Mouse (Mus musculus) kidney, embryonic 14.5 days (tissue): ENCODE results near the gene B3galt4. TPM values are rescaled to one million over a fixed set of nuclear protein-coding genes. Genes with fewer than 3 reads are reported as not detected.

ENCODE experiments used
- ATAC-seq: fragments of 200-750 bp; cut with Nextera tagmentation; 2 replicates; pipeline ENCODE4 v1.8.0; 2017; ENCODE audit warnings: moderate number of reproducible peaks, mild to moderate bottlenecking, moderate TSS enrichment, moderate library complexity; ENCODE audit not compliant: low FRiP score, low TSS enrichment
- H3K27ac ChIP-seq: fragments of 300-500 bp; sonication (generic); 2 replicates; pipeline ENCODE4 v1.5.1; 2014; ENCODE audit warnings: low read depth, mild to moderate bottlenecking, low read length, moderate library complexity, mixed read lengths
- H3K27me3 ChIP-seq: fragments of 300-500 bp; sonication (generic); 2 replicates; pipeline ENCODE4 v1.6.1; 2014; ENCODE audit warnings: mild to moderate bottlenecking, low read length; ENCODE audit not compliant: control insufficient read depth, insufficient read depth
- H3K36me3 ChIP-seq: fragments of 300-500 bp; sonication (generic); 2 replicates; pipeline ENCODE4 v1.6.1; 2014; ENCODE audit warnings: low read length, mixed read lengths; ENCODE audit not compliant: control insufficient read depth, insufficient read depth
- H3K4me1 ChIP-seq: fragments of 300-500 bp; sonication (generic); 2 replicates; pipeline ENCODE4 v1.6.1; 2014; ENCODE audit warnings: low read length, mixed read lengths; ENCODE audit not compliant: control insufficient read depth, insufficient read depth
- H3K4me2 ChIP-seq: fragments of 300-500 bp; sonication (generic); replicated peaks from 2 replicates; pipeline ENCODE4 v1.6.1; 2014; ENCODE audit warnings: low read depth, mild to moderate bottlenecking, low read length
- H3K4me3 ChIP-seq: fragments of 300-500 bp; sonication (generic); 2 replicates; pipeline ENCODE4 v1.5.1; 2014; ENCODE audit warnings: mild to moderate bottlenecking, low read length
- H3K9ac ChIP-seq: fragments of 300-500 bp; sonication (generic); 2 replicates; pipeline ENCODE4 v1.6.1; 2014; ENCODE audit warnings: low read depth, mild to moderate bottlenecking, low read length, moderate library complexity
- H3K9me3 ChIP-seq: fragments of 300-500 bp; sonication (generic); 2 replicates; pipeline ENCODE4 v1.6.1; 2016; ENCODE audit warnings: low read length; ENCODE audit not compliant: control insufficient read depth
- WGBS: fragments of 180-500 bp; shearing (Covaris S2); extraction: QIAGEN DNeasy Blood & Tissue Kit; methylation state at CpG from one replicate; pipeline ENCODE4 v1.1.7; 2014; 5-methylcytosine and 5-hydroxymethylcytosine counted together
- polyA plus RNA-seq: library from polyadenylated mRNA; unstranded; fragments of >200 nt; fragmentation: Nextera tagmentation; extraction: Ambion mirVana; gene quantifications from 2 replicates; pipeline ENCODE4 v1.2.1, GENCODE M21; 2014

B3galt4 gene
- polyA plus RNA-seq, 1 experiment from 2014 or later, result 2.8 TPM

DNA sequence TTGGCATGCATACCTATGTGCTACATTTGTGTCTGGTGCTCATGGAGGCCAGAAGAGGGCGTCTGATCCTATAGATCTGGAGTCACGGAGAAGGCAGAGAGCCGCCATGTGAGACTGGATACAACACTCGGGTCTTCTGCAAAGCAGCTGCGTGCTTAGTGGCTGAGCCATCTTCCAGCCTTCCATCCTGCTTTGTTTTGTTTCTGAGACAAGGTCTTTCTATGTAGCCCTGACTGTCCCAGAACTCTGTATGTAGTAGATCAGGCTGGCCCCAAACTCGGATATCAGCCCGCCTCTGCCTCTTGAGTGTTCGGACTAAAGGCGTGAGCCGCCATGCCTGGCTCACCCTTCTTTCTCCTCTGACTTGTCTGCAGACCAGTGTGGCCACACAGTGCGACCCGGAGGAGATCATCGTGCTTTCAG, 36.3 kb downstream of the B3galt4 start:
- Histone ChIP-seq H3K36me3 (peaks cover 42% of the 10 kb centered on the region), H3K9me3 (no peaks in the 10 kb centered on the region), H3K27ac (no peak overlapping the region), H3K27me3 (no peaks in the 10 kb centered on the region), H3K4me3 (peak overlapping the region; percentile 61; the same call in 1 of the 2 replicates), H3K9ac (peak overlapping the region; percentile 65; the same call in 1 of the 2 replicates), H3K4me1 (peaks cover 29% of the 10 kb centered on the region), H3K4me2 (peak overlapping the region; percentile 57)
- no peak for ATAC-seq
- WGBS, result 79% methylated on average over 13 of the region's 13 CpGs

DNA sequence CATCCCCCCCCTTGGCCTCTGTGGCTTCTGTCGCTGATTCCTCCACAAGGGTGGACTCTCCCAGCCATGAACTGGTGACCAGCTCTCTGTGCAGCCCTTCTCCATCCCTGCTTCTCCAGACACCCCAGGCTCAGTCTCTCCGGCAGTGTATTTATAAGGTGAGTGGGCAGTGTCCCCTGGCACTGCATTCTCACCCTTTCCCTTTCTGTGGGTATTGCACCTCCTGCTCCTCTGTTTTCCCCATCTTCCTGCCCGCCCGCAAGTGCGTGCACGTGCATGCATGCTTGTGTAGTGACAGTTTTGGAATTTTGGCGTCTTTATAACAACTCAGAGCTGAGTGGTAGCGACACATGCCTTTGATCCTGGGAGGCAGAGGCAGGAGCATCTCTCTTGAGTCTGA, 37.4 kb downstream of the B3galt4 start:
- no peak for ATAC-seq
- Histone ChIP-seq H3K27ac (no peak overlapping the region), H3K9ac (no peak overlapping the region), H3K36me3 (peaks cover 42% of the 10 kb centered on the region), H3K4me3 (no peak overlapping the region), H3K4me2 (no peak overlapping the region), H3K9me3 (no peaks in the 10 kb centered on the region), H3K27me3 (no peaks in the 10 kb centered on the region), H3K4me1 (peaks cover 24% of the 10 kb centered on the region)
- 95% methylated on average over 8 of the region's 8 CpGs for WGBS

DNA sequence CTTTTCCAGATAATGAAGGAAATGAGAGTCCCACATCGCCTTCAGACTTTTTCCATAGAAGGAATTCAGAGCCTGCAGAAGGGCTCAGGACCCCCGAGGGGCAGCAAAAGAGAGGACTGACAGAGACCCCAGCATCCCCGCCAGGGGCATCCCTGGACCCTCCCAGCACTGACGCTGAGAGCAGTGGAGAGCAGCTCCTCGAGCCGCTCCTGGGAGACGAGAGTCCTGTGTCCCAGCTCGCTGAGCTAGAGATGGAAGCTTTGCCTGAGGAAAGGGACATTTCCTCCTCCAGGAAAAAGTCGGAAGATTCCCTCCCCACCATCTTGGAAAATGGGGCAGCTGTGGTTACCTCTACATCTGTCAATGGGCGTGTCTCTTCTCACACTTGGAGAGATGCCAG, 38.0 kb downstream of the B3galt4 start:
- ATAC-seq, result no peak
- Histone ChIP-seq H3K4me3 (no peak overlapping the region), H3K9ac (no peak overlapping the region), H3K4me1 (peaks cover 23% of the 10 kb centered on the region), H3K36me3 (peaks cover 42% of the 10 kb centered on the region), H3K27me3 (no peaks in the 10 kb centered on the region), H3K9me3 (no peaks in the 10 kb centered on the region), H3K4me2 (no peak overlapping the region), H3K27ac (no peak overlapping the region)
- WGBS, result 91% methylated on average over 10 of the region's 10 CpGs

DNA sequence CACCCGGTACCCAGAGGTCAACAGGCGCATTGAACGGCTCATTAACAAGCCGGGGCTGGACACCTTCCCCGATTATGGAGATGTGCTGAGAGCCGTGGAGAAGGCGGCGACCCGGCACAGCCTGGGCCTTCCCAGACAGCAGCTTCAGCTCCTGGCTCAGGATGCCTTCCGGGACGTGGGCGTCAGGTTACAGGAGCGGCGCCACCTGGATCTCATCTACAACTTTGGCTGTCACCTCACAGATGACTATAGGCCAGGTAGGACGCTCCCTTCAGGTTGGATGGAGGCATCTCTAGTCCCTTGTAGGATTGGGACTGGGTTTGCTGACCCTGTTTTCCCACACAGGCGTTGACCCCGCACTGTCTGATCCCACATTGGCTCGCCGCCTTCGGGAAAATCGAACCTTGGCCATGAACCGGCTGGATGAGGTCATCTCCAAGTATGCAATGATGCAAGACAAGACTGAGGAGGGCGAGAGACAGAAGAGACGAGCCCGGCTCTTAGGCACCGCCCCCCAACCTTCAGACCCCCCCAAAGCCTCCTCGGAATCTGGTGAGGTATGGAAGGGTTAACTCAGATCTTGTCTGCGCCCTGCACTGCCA, 39.4 kb downstream of the B3galt4 start:
- Histone ChIP-seq H3K4me2 (peak overlapping the region; percentile 24), H3K4me1 (peaks cover 23% of the 10 kb centered on the region), H3K4me3 (peak overlapping the region; percentile 13; the same call in 1 of the 2 replicates), H3K27me3 (no peaks in the 10 kb centered on the region), H3K9me3 (no peaks in the 10 kb centered on the region), H3K9ac (peak overlapping the region; percentile 23; the same call in 1 of the 2 replicates), H3K27ac (peak overlapping the region; percentile 30; the same call in 1 of the 2 replicates), H3K36me3 (peaks cover 42% of the 10 kb centered on the region)
- ATAC-seq, result no peak
- WGBS, result 47% methylated on average over 28 of the region's 28 CpGs

DNA sequence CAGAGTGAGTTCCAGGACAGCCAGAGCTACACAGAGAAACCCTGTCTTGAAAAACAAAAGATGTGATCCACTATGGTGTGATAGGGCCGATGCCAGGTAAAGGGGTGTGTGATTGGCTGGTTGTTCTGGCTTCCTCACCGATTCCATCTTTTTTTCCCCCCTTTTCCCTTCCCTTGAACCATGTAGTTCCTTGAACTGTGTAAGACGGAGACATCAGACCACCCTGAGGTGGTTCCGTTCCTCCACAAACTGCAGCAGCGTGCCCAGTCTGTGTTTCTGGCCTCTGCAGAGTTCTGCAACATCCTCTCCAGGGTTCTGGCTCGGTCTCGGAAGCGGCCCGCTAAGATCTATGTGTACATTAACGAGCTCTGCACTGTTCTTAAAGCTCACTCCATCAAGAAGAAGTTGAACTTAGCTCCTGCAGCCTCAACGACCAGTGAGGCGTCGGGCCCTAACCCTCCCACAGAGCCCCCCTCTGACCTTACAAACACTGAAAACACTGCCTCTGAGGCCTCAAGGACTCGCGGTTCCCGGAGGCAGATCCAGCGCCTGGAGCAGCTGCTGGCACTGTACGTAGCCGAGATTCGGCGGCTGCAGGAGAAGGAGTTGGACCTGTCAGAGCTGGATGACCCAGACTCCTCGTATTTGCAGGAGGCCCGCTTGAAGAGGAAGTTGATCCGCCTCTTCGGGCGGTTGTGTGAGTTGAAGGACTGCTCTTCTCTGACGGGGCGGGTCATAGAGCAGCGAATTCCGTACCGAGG, 40.1 kb downstream of the B3galt4 start:
- H3K9me3 ChIP-seq, result no peaks in the 10 kb centered on the region
- H3K4me2 ChIP-seq, result peak overlapping the region; percentile 24
- H3K9ac ChIP-seq, result peak overlapping the region; percentile 23
- peaks cover 42% of the 10 kb centered on the region for H3K36me3 ChIP-seq
- H3K4me3 ChIP-seq, result no peak overlapping the region
- H3K27me3 ChIP-seq, result no peaks in the 10 kb centered on the region
- peaks cover 20% of the 10 kb centered on the region for H3K4me1 ChIP-seq
- peak overlapping the region; percentile 30; the same call in 1 of the 2 replicates for H3K27ac ChIP-seq
- 54% methylated on average over 31 of the region's 31 CpGs for WGBS
- ATAC-seq, result no peak

DNA sequence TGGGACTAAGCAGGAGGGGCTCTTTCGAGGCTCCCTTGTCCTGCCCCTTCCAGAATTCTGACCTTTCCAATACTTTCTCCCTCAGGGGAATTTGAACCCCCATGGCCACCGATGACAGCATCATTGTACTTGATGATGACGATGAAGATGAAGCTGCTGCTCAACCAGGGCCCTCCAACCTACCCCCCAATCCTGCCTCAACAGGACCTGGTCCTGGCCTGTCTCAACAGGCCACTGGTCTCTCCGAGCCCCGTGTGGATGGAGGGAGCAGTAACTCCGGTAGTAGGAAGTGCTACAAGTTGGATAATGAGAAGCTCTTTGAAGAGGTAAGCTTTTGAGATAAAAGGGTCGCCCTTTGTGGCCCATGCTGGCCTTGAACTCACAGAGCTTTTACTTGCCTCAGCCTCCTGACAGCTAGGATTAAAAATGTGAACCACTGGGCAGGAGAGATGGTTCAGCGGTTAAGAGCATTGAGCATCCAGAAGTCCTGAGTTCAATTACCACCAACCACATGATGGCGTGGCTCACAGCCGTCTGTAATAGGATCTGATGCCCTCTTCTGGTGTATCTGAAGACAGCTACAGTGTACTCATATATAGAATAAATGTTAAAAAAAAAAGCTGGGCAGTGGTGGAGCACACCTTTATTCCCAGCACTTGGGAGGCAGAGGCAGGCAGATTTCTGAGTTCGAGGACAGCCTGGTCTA, 40.8 kb downstream of the B3galt4 start:
- H3K27ac ChIP-seq, result peak overlapping the region; percentile 82; the same call in 1 of the 2 replicates
- ATAC-seq, result no peak
- H3K36me3 ChIP-seq, result peaks cover 42% of the 10 kb centered on the region
- H3K27me3 ChIP-seq, result no peaks in the 10 kb centered on the region
- peak overlapping the region; percentile 76 for H3K4me2 ChIP-seq
- 48% methylated on average over 11 of the region's 11 CpGs for WGBS
- peak overlapping the region; percentile 80 for H3K4me3 ChIP-seq
- H3K9ac ChIP-seq, result peak overlapping the region; percentile 79
- H3K4me1 ChIP-seq, result peaks cover 20% of the 10 kb centered on the region
- no peaks in the 10 kb centered on the region for H3K9me3 ChIP-seq

DNA sequence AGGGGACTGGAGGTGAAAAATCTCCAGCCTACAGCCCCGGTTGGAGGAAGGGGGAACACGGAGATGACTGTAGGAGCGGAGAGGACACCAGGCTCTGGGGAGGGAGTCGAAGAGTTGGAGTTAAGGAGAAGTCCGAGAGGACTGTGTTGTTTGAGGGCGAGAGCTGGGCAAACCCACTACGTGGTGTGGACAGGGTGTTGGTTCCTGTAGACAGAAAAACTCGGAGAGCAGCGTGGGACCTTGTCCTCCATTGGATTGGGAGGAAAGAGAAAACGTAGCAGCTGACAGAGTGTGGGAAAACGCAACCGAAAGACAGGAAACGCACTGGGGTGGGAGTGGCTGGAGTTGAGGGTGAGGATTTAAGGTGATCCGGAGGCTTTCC, 41.4 kb downstream of the B3galt4 start:
- H3K4me3 ChIP-seq, result peak overlapping the region; percentile 80
- H3K36me3 ChIP-seq, result peaks cover 38% of the 10 kb centered on the region
- peak overlapping the region; percentile 82 for H3K27ac ChIP-seq
- H3K27me3 ChIP-seq, result no peaks in the 10 kb centered on the region
- no peaks in the 10 kb centered on the region for H3K9me3 ChIP-seq
- peak; percentile 3; the same call in 1 of the 2 replicates for ATAC-seq
- peak overlapping the region; percentile 76 for H3K4me2 ChIP-seq
- 0% methylated on average over 14 of the region's 14 CpGs for WGBS
- H3K4me1 ChIP-seq, result peaks cover 17% of the 10 kb centered on the region
- peak overlapping the region; percentile 79 for H3K9ac ChIP-seq

DNA sequence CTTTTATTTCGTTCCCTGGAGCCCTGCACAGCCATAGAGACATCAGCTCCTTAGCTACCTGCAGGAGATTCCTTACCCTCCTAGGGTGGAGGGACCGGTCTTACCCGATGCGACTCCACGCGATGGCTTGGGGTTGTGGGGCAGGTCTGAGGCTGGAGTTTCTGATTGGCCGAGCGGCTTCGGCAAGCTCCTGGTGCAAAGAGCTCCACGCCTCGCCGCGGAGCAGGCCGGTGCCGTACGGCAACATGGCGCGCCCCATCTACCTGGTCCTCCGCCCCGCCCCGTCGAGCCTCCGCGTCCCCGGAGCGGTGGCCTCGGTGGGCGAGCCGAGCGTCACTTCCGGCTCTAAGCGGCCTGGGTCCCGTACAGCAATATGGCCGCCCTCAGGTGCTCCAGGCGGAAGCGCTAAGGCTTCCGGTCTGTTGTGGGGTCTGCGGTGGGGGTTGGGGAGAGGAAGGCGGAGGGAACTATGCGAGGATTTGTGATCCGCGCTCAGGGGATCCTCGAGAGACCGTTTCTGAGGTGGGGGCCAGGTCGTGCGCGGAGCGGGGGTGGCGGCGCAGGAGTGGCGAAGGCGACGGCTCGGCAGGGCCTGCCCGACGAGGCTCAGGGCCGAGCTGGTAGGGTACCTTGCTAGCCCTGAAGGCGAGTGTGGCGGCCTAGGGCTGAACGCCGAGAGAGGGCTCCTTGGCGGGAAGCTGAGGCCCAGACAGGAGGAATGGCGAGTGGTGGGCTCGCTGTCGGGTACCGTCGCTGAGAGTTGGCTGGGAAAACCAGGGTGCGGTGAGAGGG, 42.0 kb downstream of the B3galt4 start, which contains the start of gene Daxx:
Daxx (plus strand) TSS at position 338 of the 792 bp plus-strand sequence.
- peaks cover 17% of the 10 kb centered on the region for H3K4me1 ChIP-seq

More for the DNA sequence above, 42.0 kb downstream of the B3galt4 start, which contains the start of gene Daxx:
- under 1% methylated on average over 68 of the region's 68 CpGs for WGBS
- Histone ChIP-seq H3K9me3 (no peaks in the 10 kb centered on the region), H3K36me3 (peaks cover 34% of the 10 kb centered on the region), H3K27ac (peak within 1 kb of the TSS; percentile 89), H3K4me2 (peak within 1 kb of the TSS; percentile 99), H3K4me3 (peak within 1 kb of the TSS; percentile 80), H3K9ac (peak within 1 kb of the TSS; percentile 79), H3K27me3 (no peaks in the 10 kb centered on the region)
- ATAC-seq, result peak; percentile 96
